Comparison of ENCODE assay signal across 24 mouse cellular contexts in genomic region chr8:114694566-114695198, GRCm38 (mm10).
DNase-seq lines count a peak whose midpoint lies in the region; ATAC-seq and TF ChIP-seq lines count a peak whose summit lies in the region.
"Had no signal": no experiment of that assay in that cellular context is flagged by ENCODE, and none has a peak within 500 bp of the region (broad histone marks: within the 10 kb centered on the region; RNA-seq: fewer than 3 reads in every experiment).

No protein-coding gene starts in this region.

- intact Hi-C loops in left cerebral cortex, postnatal 4 days (cut with DNase I): no loop called here

- peaks cover 20% of the 10 kb centered on the region for H3K27me3 ChIP-seq in embryonic facial prominence, embryonic 13.5 days
- H3K27me3 ChIP-seq in embryonic facial prominence, embryonic 10.5 days (replicated peaks; ENCODE audit: low read depth, poor library complexity, severe bottlenecking): no peaks in the 10 kb centered on the region
- H3K27me3 ChIP-seq: heart, embryonic 12.5 days; intestine, embryonic 15.5 days; liver, embryonic 13.5 days; midbrain, embryonic 12.5 days had no signal

- WGBS in embryonic facial prominence, embryonic 13.5 days: 47% methylated on average over 4 of the region's 4 CpGs
- 79% methylated on average over 4 of the region's 4 CpGs for WGBS in embryonic facial prominence, embryonic 10.5 days

- no peak overlapping the region for H3K9ac ChIP-seq in embryonic facial prominence, embryonic 13.5 days
- H3K9ac ChIP-seq: heart, embryonic 12.5 days; intestine, embryonic 15.5 days; liver, embryonic 13.5 days; midbrain, embryonic 12.5 days had no signal

- H3K27ac ChIP-seq in embryonic facial prominence, embryonic 13.5 days: peak overlapping the region; percentile 1; the same call in 1 of the 2 replicates
- no peak overlapping the region for H3K27ac ChIP-seq in embryonic facial prominence, embryonic 10.5 days (replicated peaks)
- H3K27ac ChIP-seq in embryonic fibroblast, embryonic 13.5 days (ENCODE audit: insufficient read depth, low read length): 0 out of 2 replicates have a peak overlapping the region, but pooled peaks have one; percentile 20
- H3K27ac ChIP-seq: hindbrain, embryonic 10.5 days; intestine, embryonic 15.5 days; liver, embryonic 13.5 days; midbrain, embryonic 12.5 days had no signal

- H3K4me2 ChIP-seq in embryonic facial prominence, embryonic 13.5 days: no peak overlapping the region
- H3K4me2 ChIP-seq: heart, embryonic 12.5 days; intestine, embryonic 15.5 days; liver, embryonic 13.5 days; midbrain, embryonic 12.5 days had no signal

- no peak for ATAC-seq in embryonic facial prominence, embryonic 13.5 days (ENCODE audit: insufficient number of reproducible peaks, insufficient read depth, low FRiP score, low TSS enrichment, low read depth)
- ATAC-seq in erythroid progenitor cell, adult 5-6 weeks (replicated peaks; ENCODE audit: low FRiP score, poor library complexity, severe bottlenecking): no peak
- ATAC-seq: hindbrain, embryonic 16.5 days; intestine, embryonic 15.5 days had no signal

- 0 out of 2 replicates have a peak, but pooled peaks cover 6% of the 10 kb centered on the region for H3K4me1 ChIP-seq in embryonic facial prominence, embryonic 13.5 days
- H3K4me1 ChIP-seq in embryonic facial prominence, embryonic 10.5 days: no peaks in the 10 kb centered on the region
- no peaks in the 10 kb centered on the region for H3K4me1 ChIP-seq in embryonic fibroblast, embryonic 13.5 days (ENCODE audit: control insufficient read depth, insufficient read depth, low read length)
- H3K4me1 ChIP-seq: heart, embryonic 12.5 days; hindbrain, embryonic 10.5 days; intestine, embryonic 15.5 days; liver, embryonic 13.5 days; midbrain, embryonic 12.5 days had no signal

- DNase-seq in embryonic facial prominence, embryonic 10.5 days (ENCODE audit: low spot score): no peak
- DNase-seq in left cerebral cortex, adult 11 months (ENCODE audit: low spot score): peak; percentile 15
- no peak for DNase-seq in left cerebral cortex, postnatal 4 days
- peak; percentile 29 for DNase-seq in adipocyte (ENCODE audit: low spot score)
- no peak for DNase-seq in lung, postnatal 14 days
- DNase-seq: adrenal gland, adult 2 months; cerebellum, adult 11 months; cerebellum, adult 9-11 months; gastrocnemius, postnatal 14 days; heart, adult 18-20 months; heart, postnatal 10 days; kidney, adult 8-10 months; kidney, postnatal 10 days; liver, embryonic 13.5 days; lung, adult 2 months; right cerebral cortex, postnatal 14 days had no signal

- H3K9me3 ChIP-seq in embryonic facial prominence, embryonic 13.5 days: no peaks in the 10 kb centered on the region
- no peaks in the 10 kb centered on the region for H3K9me3 ChIP-seq in embryonic facial prominence, embryonic 10.5 days
- H3K9me3 ChIP-seq: hindbrain, embryonic 10.5 days; intestine, embryonic 15.5 days; liver, embryonic 13.5 days; midbrain, embryonic 12.5 days had no signal

- TF ChIP-seq CTCF in embryonic fibroblast, embryonic 13.5 days (IDR thresholded peaks at IDR 0.05; ENCODE audit: borderline replicate concordance, insufficient read depth, low read length): no peak

- no peaks in the 10 kb centered on the region for H3K36me3 ChIP-seq in embryonic facial prominence, embryonic 13.5 days
- H3K36me3 ChIP-seq in embryonic facial prominence, embryonic 10.5 days (replicated peaks): no peaks in the 10 kb centered on the region
- H3K36me3 ChIP-seq: heart, embryonic 12.5 days; hindbrain, embryonic 10.5 days; intestine, embryonic 15.5 days; liver, embryonic 13.5 days; midbrain, embryonic 12.5 days had no signal

- TF ChIP-seq POLR2A in embryonic fibroblast, embryonic 13.5 days (IDR thresholded peaks at IDR 0.05; ENCODE audit: low read depth, low read length): no peak

- no peak overlapping the region for H3K4me3 ChIP-seq in embryonic facial prominence, embryonic 13.5 days
- H3K4me3 ChIP-seq in embryonic facial prominence, embryonic 10.5 days: no peak overlapping the region
- H3K4me3 ChIP-seq in embryonic fibroblast, embryonic 13.5 days (ENCODE audit: insufficient read depth, low read length): no peak overlapping the region
- H3K4me3 ChIP-seq: heart, embryonic 12.5 days; hindbrain, embryonic 10.5 days; intestine, embryonic 15.5 days; liver, embryonic 13.5 days; midbrain, embryonic 12.5 days had no signal

Comparison
In these comparisons a context has a peak if more than half of its experiments do, and no peak if none do; other contexts are left out.
1. DNase-seq: peak in left cerebral cortex, adult 11 months (single experiment) and adipocyte (single experiment); none in embryonic facial prominence, embryonic 10.5 days (single experiment), left cerebral cortex, postnatal 4 days (single experiment) and lung, postnatal 14 days (single experiment).